Mouse (Mus musculus): ENCODE results near the gene Ralgps1.

The Ralgps1 gene

GRCm38 (mm10) chr2:33280525-33280924 is 90.8 kb downstream of the Ralgps1 start:
- in situ Hi-C loops (cut with MboI) = no loop called here

GRCm38 (mm10) chr2:33279758-33280157 is 91.5 kb downstream of the Ralgps1 start:
- in situ Hi-C loops (cut with MboI) = no loop called here

- in situ Hi-C loops (cut with MboI) = no loop called here
Measured at GRCm38 (mm10) chr2:33274719-33275490, 96.4 kb downstream of the Ralgps1 start.

- in situ Hi-C loops (cut with MboI) = no loop called here
Measured at GRCm38 (mm10) chr2:33272665-33273439, 98.4 kb downstream of the Ralgps1 start.

DNA sequence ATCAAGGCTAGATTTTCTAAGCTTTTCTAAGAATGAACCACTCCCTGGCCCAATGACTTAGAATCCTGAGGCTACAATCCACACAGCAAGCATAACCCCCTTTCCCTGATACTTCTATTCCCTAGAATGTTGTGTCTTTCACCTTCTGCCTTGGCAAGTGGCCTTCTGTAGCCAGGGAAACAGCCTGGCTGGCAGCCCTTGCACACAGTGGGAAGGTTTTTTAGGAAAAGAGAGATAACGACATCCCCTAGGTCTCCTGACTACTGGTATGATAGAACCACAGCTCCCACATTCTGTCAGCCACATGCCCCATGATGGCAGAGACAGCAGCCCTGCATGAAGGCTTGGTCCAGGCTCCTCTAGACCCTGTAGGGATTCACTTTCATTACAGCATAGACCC is 99.8 kb downstream of the Ralgps1 start:
- in situ Hi-C loops (cut with MboI) = no loop called here

GRCm38 (mm10) chr2:33270569-33270968 is 100.7 kb downstream of the Ralgps1 start:
- in situ Hi-C loops (cut with MboI) = no loop called here

- in situ Hi-C loops (cut with MboI) = no loop called here
Measured at GRCm38 (mm10) chr2:33269132-33269493, 102.2 kb downstream of the Ralgps1 start.

DNA sequence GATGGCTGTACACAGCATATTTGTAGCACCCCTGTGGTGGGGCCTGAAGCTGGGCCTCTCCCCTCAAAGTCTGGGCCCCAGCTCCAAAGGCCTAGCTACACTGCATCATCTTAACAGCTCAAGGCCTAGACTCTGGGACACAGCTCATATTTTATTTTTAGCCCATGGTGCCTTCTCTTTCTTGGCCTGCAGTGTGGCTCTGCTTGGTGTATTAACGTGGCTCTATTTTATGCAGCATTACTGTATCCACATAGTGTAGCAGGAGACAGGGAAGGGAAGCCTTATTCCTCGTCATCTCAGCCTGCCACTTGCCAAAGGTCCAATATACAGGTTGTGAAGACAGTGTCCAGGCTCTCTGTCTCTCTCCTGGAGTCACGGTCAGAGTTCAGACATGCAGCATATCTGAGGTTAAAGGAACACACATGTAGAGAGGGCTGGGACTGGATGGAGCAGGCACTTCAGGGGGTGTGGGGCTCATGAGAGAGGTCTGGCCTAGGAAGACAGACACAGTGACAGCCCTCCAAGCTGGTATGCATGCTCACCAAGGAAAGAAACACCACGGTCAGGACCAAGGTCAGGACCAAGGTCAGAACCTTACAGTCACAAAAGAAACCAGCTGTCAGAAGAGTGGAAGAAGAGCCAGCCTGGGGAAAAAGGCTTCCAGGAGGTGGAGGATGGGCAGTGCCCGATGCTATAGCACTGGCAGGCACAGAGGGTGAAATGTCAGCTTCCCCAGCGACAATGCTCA is 102.7 kb downstream of the Ralgps1 start:
- in situ Hi-C loops (cut with MboI) = no loop called here

DNA sequence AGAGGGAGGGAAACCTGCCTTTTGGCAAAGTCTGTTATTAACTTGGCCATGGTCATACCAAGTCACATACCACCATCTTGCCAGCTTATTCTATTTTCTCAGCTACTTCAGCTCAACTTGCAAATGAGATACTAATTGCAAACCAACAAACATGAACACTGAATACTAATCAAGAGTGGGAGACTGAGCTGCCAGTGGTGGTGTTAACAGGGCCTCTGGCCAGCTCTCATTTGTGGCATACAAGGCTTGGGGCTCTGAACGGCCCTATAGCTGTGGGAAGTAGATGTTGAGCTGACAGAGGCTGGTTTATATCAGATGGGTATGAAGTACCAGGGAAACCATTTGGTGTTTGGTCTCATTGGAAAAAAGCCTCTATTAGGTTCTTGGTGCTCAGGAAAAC is 104.2 kb downstream of the Ralgps1 start:
- in situ Hi-C loops (cut with MboI) = no loop called here

- in situ Hi-C loops (cut with MboI) = no loop called here
Measured at GRCm38 (mm10) chr2:33265793-33266192, 105.5 kb downstream of the Ralgps1 start.

GRCm38 (mm10) chr2:33261475-33261874 is 109.8 kb downstream of the Ralgps1 start:
- in situ Hi-C loops (cut with MboI) = no loop called here

DNA sequence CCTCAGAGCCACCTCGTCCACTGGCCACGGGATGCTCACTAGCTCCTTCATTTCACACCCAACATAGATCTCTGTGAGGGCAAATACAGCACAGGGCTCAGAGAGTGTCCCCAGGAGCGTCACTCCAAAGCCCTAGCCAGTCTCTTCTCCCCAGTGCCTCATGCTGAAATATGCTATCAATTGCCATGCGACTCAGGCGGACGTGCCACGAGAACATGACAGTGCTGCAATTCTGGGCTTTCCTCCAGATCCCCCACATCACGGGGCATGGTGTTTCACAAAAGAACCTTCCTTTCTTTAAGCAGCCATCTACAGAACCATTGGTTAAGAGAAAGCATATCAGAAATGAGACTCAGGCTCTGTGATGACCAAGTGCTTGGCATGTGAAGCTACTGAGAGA is 110.5 kb downstream of the Ralgps1 start:
- in situ Hi-C loops (cut with MboI) = no loop called here

- in situ Hi-C loops (cut with MboI) = no loop called here
Measured at GRCm38 (mm10) chr2:33256769-33257537, 114.3 kb downstream of the Ralgps1 start.

DNA sequence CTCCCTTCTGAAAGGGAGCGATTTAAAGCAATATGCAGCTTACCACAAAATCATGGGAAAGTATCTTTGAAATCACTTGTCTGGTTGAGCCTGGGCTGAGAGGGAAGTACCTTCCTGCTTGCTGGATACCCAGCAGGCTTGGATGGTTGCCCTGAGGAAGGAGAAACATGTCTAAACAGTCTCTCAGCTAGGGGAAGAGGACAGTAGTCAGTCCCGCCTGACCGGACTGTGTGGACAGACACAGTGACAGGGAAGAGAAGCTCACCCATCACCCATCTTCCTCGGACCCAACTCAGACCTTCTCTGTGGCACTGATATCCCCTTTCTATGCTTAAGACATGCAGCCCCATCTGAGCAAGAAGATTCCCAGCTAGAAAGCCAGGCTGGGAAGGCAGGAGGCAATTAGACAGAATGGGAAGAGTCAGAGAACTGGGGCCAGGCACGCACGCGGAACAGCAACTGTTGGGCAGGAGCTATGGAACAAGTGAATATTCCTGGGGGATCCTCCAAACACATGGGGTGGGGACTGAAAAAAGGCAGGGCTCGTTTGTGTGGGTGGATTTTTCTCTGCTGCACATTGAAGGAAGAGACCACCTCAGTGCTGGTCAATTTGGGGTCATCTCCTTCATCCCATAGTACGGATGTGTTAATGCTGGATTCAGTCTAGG is 116.8 kb downstream of the Ralgps1 start:
- in situ Hi-C loops (cut with MboI) = no loop called here

- in situ Hi-C loops (cut with MboI) = no loop called here
Measured at GRCm38 (mm10) chr2:33253572-33254190, 117.6 kb downstream of the Ralgps1 start.

- in situ Hi-C loops (cut with MboI) = no loop called here
Measured at GRCm38 (mm10) chr2:33252751-33253150, 118.5 kb downstream of the Ralgps1 start.

- in situ Hi-C loops (cut with MboI) = no loop called here
Measured at GRCm38 (mm10) chr2:33249922-33250633, 121.2 kb downstream of the Ralgps1 start.

DNA sequence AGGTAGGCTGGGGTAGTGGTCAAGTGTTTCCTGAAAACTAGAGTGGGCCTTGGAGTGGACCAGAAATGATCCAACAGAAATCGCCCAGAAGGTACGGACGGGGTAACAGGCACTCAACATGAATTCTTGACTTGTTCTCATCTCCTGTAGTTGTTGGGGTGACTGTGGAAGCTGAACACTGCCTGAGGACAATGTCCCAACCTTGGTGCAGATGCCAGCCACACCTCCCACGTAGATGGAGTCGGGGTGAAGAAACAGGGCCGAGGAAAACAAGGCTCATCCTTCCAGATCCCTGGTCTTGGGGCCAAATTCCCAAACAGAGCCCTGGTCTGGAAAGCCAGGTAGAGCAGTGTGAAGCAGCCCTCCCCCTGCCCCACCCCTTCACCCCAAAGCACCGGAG is 122.7 kb downstream of the Ralgps1 start:
- in situ Hi-C loops (cut with MboI) = no loop called here

DNA sequence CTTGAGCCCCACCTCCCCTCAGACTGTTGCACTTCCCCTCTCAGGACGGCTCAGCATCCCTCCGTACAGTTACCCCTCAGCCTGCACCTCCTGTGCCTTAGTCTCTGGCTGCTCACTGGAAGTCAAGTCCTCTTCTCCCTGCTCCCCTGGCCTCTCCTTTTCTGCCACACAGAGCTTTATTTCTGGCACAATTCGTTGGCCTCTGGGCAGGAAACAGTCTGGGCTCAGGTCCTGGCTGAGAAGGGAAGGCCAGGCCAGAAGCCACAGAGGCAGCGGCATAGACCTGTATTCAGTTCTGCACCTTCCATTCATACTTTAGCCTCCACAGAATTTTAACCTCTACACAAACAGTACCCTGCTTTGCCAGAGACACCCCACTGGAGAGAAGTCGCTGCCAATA is 124.4 kb downstream of the Ralgps1 start:
- in situ Hi-C loops (cut with MboI) = no loop called here

GRCm38 (mm10) chr2:33245350-33245749 is 125.9 kb downstream of the Ralgps1 start:
- in situ Hi-C loops (cut with MboI) = no loop called here
